Mouse (Mus musculus) MEL (cell line): ENCODE measurements around the gene Iyd. TPM values are rescaled to one million over a fixed set of nuclear protein-coding genes. Genes with fewer than 3 reads are reported as not detected.

ENCODE experiments used
- DNase-seq: peaks from one replicate; pipeline ENCODE4 v3.0.0; 2011; ENCODE audit warnings: low read depth, low spot score
- H3K27ac ChIP-seq: 2 replicates; pipeline ENCODE4 v1.5.1; 2012; ENCODE audit warnings: low read depth, mild to moderate bottlenecking, control low read depth, low read length, moderate library complexity; ENCODE audit not compliant: control insufficient read depth
- H3K27me3 ChIP-seq, 2 experiments: fragments of 150-350 bp in 1 of 2; sonication (generic) in 1 of 2; 2 replicates each; pipeline ENCODE4 v1.6.1; 2012; ENCODE audit warnings: low read length in 2 of 2, mild to moderate bottlenecking in 2 of 2, improper control_type of control experiment in 1 of 2, moderate library complexity in 1 of 2; ENCODE audit not compliant: insufficient read depth in 2 of 2, control insufficient read depth in 1 of 2
- H3K36me3 ChIP-seq, 2 experiments: 2 replicates each; pipeline ENCODE4 v1.6.1; 2012 to 2014; ENCODE audit warnings: low read length in 2 of 2, improper control_type of control experiment in 1 of 2, inconsistent platforms in 1 of 2, mild to moderate bottlenecking in 1 of 2; ENCODE audit not compliant: insufficient read depth in 2 of 2, control insufficient read depth in 1 of 2
- H3K4me1 ChIP-seq, 2 experiments: fragments of 150-350 bp in 1 of 2; sonication (generic) in 1 of 2; 2 replicates each; pipeline ENCODE4 v1.6.1; 2012; ENCODE audit warnings: low read length in 2 of 2, improper control_type of control experiment in 1 of 2, mild to moderate bottlenecking in 1 of 2; ENCODE audit not compliant: insufficient read depth in 2 of 2, control insufficient read depth in 1 of 2
- H3K4me3 ChIP-seq, 2 experiments: fragments of 150-350 bp in 1 of 2; sonication (generic) in 1 of 2; 2 replicates each; pipeline ENCODE4 v1.5.1; 2012; ENCODE audit warnings: low read depth in 2 of 2, low read length in 2 of 2, mild to moderate bottlenecking in 2 of 2, moderate library complexity in 2 of 2, control low read depth in 1 of 2, improper control_type of control experiment in 1 of 2; ENCODE audit not compliant: control insufficient read depth in 1 of 2, insufficient read depth in 1 of 2
- H3K79me2 ChIP-seq: 2 replicates; pipeline ENCODE4 v1.6.1; 2012; ENCODE audit warnings: mild to moderate bottlenecking, low read length, moderate library complexity; ENCODE audit not compliant: control insufficient read depth, poor library complexity, insufficient read depth
- H3K9ac ChIP-seq: 2 replicates; pipeline ENCODE4 v1.6.1; 2012; ENCODE audit warnings: low read depth, mild to moderate bottlenecking, control low read depth, low read length, moderate library complexity; ENCODE audit not compliant: control insufficient read depth, poor library complexity, severe bottlenecking
- H3K9me3 ChIP-seq: fragments of 150-350 bp; sonication (generic); replicated peaks from 2 replicates; pipeline ENCODE4 v1.6.1; 2012; ENCODE audit warnings: mild to moderate bottlenecking, low read length, improper control_type of control experiment, moderate library complexity; ENCODE audit not compliant: insufficient read depth
- CHD2 ChIP-seq: IDR thresholded peaks from 2 replicates; pipeline ENCODE4 v1.6.1; 2011; ENCODE audit warnings: low read length, improper control_type of control experiment
- CTCF ChIP-seq, 3 experiments: IDR thresholded peaks in 2 of 3; conservative IDR thresholded peaks in 1 of 3; 2 replicates each; pipeline ENCODE4 v1.5.1; 2011 to 2012; ENCODE audit warnings: low read length in 3 of 3, low read depth in 2 of 3, mild to moderate bottlenecking in 2 of 3, improper control_type of control experiment in 1 of 3, inconsistent platforms in 1 of 3, mixed read lengths in 1 of 3, moderate library complexity in 1 of 3; ENCODE audit not compliant: control insufficient read depth in 1 of 3, insufficient read depth in 1 of 3, poor library complexity in 1 of 3, severe bottlenecking in 1 of 3
- E2F4 ChIP-seq: IDR thresholded peaks from 2 replicates; pipeline ENCODE4 v1.6.1; 2011; ENCODE audit warnings: low read depth, low read length, improper control_type of control experiment, borderline replicate concordance
- ETS1 ChIP-seq: IDR thresholded peaks from 2 replicates; pipeline ENCODE4 v1.6.1; 2012; ENCODE audit warnings: low read depth, mild to moderate bottlenecking, inconsistent platforms, low read length, improper control_type of control experiment, moderate library complexity
- GATA1 ChIP-seq: IDR thresholded peaks from 2 replicates; pipeline ENCODE4 v1.6.1; 2011; ENCODE audit warnings: low read depth, low read length, improper control_type of control experiment
- MAFK ChIP-seq: IDR thresholded peaks from 2 replicates; pipeline ENCODE4 v1.6.1; 2011; ENCODE audit warnings: low read depth, mild to moderate bottlenecking, low read length, improper control_type of control experiment, borderline replicate concordance
- MAX ChIP-seq: IDR thresholded peaks from 2 replicates; pipeline ENCODE4 v1.6.1; 2011; ENCODE audit warnings: low read length, improper control_type of control experiment
- MAZ ChIP-seq: IDR thresholded peaks from 2 replicates; pipeline ENCODE4 v1.6.1; 2012; ENCODE audit warnings: low read depth, mild to moderate bottlenecking, inconsistent platforms, low read length, improper control_type of control experiment
- MEF2A ChIP-seq: IDR thresholded peaks from 2 replicates; pipeline ENCODE4 v1.6.1; 2014; ENCODE audit warnings: low read depth, mild to moderate bottlenecking, inconsistent platforms, low read length, improper control_type of control experiment; ENCODE audit not compliant: poor library complexity, insufficient replicate concordance, severe bottlenecking; ENCODE audit errors: extremely low read depth
- MXI1 ChIP-seq: IDR thresholded peaks from 2 replicates; pipeline ENCODE4 v1.6.1; 2011; ENCODE audit warnings: mild to moderate bottlenecking, low read depth, low read length, improper control_type of control experiment
- MYB ChIP-seq: IDR thresholded peaks from 2 replicates; pipeline ENCODE4 v1.6.1; 2011; ENCODE audit warnings: mild to moderate bottlenecking, low read depth, low read length, improper control_type of control experiment
- MYC ChIP-seq: IDR thresholded peaks from 2 replicates; pipeline ENCODE4 v1.6.1; 2011; ENCODE audit warnings: low read depth, mild to moderate bottlenecking, low read length, improper control_type of control experiment, moderate library complexity
- NELFE ChIP-seq: IDR thresholded peaks from 2 replicates; pipeline ENCODE4 v1.6.1; 2011; ENCODE audit warnings: low read depth, low read length, improper control_type of control experiment
- NRF1 ChIP-seq: IDR thresholded peaks from 2 replicates; pipeline ENCODE4 v1.6.1; 2014; ENCODE audit warnings: low read depth, mild to moderate bottlenecking, inconsistent platforms, low read length, improper control_type of control experiment, moderate library complexity; ENCODE audit not compliant: poor library complexity, insufficient read depth, severe bottlenecking
- POLR2A ChIP-seq, 2 experiments: IDR thresholded peaks; 2 replicates each; pipeline ENCODE4 v1.6.1; 2011 to 2012; ENCODE audit warnings: low read length in 2 of 2, mild to moderate bottlenecking in 2 of 2, control low read depth in 1 of 2, improper control_type of control experiment in 1 of 2, low read depth in 1 of 2, moderate library complexity in 1 of 2; ENCODE audit not compliant: control insufficient read depth in 1 of 2, insufficient read depth in 1 of 2, poor library complexity in 1 of 2
- POLR2AphosphoS5 ChIP-seq: IDR thresholded peaks from 2 replicates; pipeline ENCODE4 v1.6.1; 2012; ENCODE audit warnings: low read depth, borderline replicate concordance, mild to moderate bottlenecking, inconsistent platforms, low read length, moderate library complexity, mixed read lengths
- RAD21 ChIP-seq: IDR thresholded peaks from 2 replicates; pipeline ENCODE4 v1.6.1; 2011; ENCODE audit warnings: mild to moderate bottlenecking, low read depth, low read length, improper control_type of control experiment
- RCOR1 ChIP-seq: IDR thresholded peaks from 2 replicates; pipeline ENCODE4 v1.6.1; 2012; ENCODE audit warnings: low read depth, mild to moderate bottlenecking, inconsistent platforms, low read length, improper control_type of control experiment
- SIN3A ChIP-seq: IDR thresholded peaks from 2 replicates; pipeline ENCODE4 v1.6.1; 2012; ENCODE audit warnings: low read length, improper control_type of control experiment, inconsistent platforms
- TBP ChIP-seq: IDR thresholded peaks from 2 replicates; pipeline ENCODE4 v1.8.0; 2011; ENCODE audit warnings: low read depth, low read length, improper control_type of control experiment
- TCF12 ChIP-seq: IDR thresholded peaks from 2 replicates; pipeline ENCODE4 v1.6.1; 2014; ENCODE audit warnings: low read depth, mild to moderate bottlenecking, inconsistent platforms, low read length, improper control_type of control experiment, moderate library complexity
- ZC3H11A ChIP-seq: IDR thresholded peaks from 2 replicates; pipeline ENCODE4 v1.6.1; 2012; ENCODE audit warnings: low read depth, mild to moderate bottlenecking, inconsistent platforms, low read length, improper control_type of control experiment
- ZKSCAN1 ChIP-seq: IDR thresholded peaks from 2 replicates; pipeline ENCODE4 v1.6.1; 2012; ENCODE audit warnings: low read depth, mild to moderate bottlenecking, inconsistent platforms, low read length, improper control_type of control experiment, moderate library complexity
- ZMIZ1 ChIP-seq: IDR thresholded peaks from 2 replicates; pipeline ENCODE4 v1.6.1; 2012; ENCODE audit warnings: low read depth, mild to moderate bottlenecking, inconsistent platforms, low read length, improper control_type of control experiment, moderate library complexity
- polyA plus RNA-seq, 2 experiments: library from polyadenylated mRNA; stranded (reverse) in 1 of 2; unstranded in 1 of 2; fragments of >175 nt in 1 of 2; fragments of >200 nt in 1 of 2; gene quantifications; 2 replicates each; pipeline versions ENCODE4 v1.2.1 to v1.2.4; 2012; ENCODE audit warnings: low replicate concordance in 2 of 2, low read depth in 1 of 2; ENCODE audit not compliant: insufficient read length in 2 of 2, insufficient read depth in 1 of 2, missing spikeins in 1 of 2
- total RNA-seq: library from RNA; depleted of rRNA; stranded (reverse); fragments of 300-350 nt; gene quantifications from 2 replicates; pipeline ENCODE4 v1.2.3, GENCODE M21; 2012

Iyd gene
- total and polyA plus RNA-seq, 3 experiments, result not detected

DNA sequence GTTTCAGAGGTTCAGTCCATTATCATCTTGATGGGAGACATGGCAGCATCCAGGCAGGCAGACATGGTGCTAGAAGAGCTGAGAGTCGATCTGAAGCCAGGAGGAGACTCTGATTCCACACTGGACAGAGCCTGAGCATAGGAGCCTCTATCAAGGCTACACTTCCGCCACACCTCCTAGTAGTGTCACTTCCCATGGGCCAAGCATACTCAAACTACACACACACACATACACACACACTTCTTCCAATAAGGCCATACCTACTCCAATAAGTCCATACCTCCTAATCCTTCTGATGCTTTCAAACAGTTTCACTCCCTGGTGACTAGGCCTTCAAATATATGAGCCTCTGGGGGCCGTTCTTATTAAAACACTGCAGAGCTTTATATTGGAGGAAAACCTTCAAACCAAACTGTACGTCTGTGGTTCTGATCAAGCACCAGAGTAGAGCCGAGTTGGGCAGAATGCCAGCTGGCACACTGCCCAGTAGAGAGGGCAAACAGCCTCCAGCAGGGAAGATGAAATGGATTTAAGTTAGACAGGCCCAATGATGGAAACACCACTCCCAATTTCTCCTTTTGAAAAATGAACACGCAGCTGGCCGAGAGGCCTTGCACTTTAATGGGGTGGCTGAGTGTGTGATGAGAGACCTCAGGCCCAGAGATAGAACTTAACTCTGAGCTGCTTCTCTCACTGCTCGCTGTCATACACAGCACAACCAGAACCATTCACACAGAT is 32.4 kb upstream of the Iyd start:
- no peaks in the 10 kb centered on the region for H3K79me2 ChIP-seq
- no peaks in the 10 kb centered on the region for H3K36me3 ChIP-seq
- no peaks in the 10 kb centered on the region for H3K4me1 ChIP-seq
- H3K4me3 ChIP-seq, result no peak overlapping the region
- H3K27me3 ChIP-seq, result no peaks in the 10 kb centered on the region
- TF ChIP-seq ZKSCAN1 (no peak), RAD21 (no peak), TBP (no peak), RCOR1 (no peak), ETS1 (no peak), MAX (no peak), ZC3H11A (no peak)
- DNase-seq, result peak; percentile 49
- no peak overlapping the region for H3K9ac ChIP-seq
- no peak overlapping the region for H3K27ac ChIP-seq
- H3K9me3 ChIP-seq, result no peaks in the 10 kb centered on the region

DNA sequence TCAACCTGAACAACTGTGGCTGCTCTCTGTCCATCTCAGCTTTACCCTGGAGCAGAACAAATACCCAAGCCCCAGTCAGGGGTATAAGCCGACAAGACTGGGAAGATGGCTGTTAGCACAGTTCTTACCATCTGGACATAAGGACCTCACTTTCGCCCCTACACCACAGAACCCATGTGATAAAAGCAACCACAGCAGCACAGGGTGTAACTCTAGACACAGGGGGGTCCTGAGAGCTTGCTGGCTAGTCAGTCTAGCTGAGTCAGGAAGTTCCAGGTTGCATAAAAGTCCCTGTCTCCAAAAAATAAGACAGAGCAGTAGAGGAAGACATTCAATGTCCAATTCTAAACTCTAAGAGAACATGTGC is 31.8 kb upstream of the Iyd start:
- Histone ChIP-seq H3K27ac (no peak overlapping the region), H3K4me3 (no peak overlapping the region), H3K27me3 (no peaks in the 10 kb centered on the region), H3K4me1 (no peaks in the 10 kb centered on the region), H3K79me2 (no peaks in the 10 kb centered on the region), H3K9me3 (no peaks in the 10 kb centered on the region), H3K36me3 (no peaks in the 10 kb centered on the region), H3K9ac (no peak overlapping the region)
- no peak for DNase-seq
- TF ChIP-seq ZMIZ1 (no peak), ETS1 (no peak), GATA1 (no peak), CTCF (IDR thresholded peaks at IDR 0.05 in 2 of 3, conservative IDR thresholded peaks at IDR 0.05 in 1 of 3; ENCODE audit: control insufficient read depth in 1 of 3, insufficient read depth in 1 of 3, low read depth in 2 of 3, low read length in 3 of 3, poor library complexity in 1 of 3, severe bottlenecking in 1 of 3) (no peak), SIN3A (no peak), ZKSCAN1 (no peak), MXI1 (no peak), RAD21 (no peak), NRF1 (no peak), MAZ (no peak)

DNA sequence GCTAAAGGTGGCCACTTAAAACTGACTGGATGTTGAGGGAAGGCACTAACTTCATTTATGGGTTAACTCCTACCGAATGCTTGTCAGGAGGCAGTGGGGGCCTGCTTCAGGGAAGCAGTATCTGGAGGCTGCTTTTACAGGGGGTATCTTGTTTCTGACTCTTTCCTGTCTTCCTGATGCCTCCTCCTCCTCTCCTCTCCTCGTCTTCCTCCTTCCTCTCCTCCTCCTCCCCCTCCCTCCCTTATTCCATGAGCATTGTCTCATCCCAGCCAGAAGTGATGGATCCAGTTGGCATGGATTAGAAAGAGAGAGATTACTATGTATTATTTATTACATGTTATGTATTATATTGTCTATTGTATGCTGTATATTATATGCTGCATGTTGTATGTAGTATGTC is 31.3 kb upstream of the Iyd start:
- H3K27ac ChIP-seq, result no peak overlapping the region
- H3K27me3 ChIP-seq, result no peaks in the 10 kb centered on the region
- TF ChIP-seq CHD2 (no peak), TBP (no peak), NELFE (no peak), POLR2AphosphoS5 (no peak), MYC (no peak), TCF12 (no peak), MXI1 (no peak), MEF2A (no peak), ZMIZ1 (no peak), POLR2A (IDR thresholded peaks at IDR 0.05; ENCODE audit: control insufficient read depth in 1 of 2, insufficient read depth in 1 of 2, low read depth in 1 of 2, low read length in 2 of 2, poor library complexity in 1 of 2) (no peak), MAFK (no peak), MYB (no peak), E2F4 (no peak)
- no peak for DNase-seq
- no peaks in the 10 kb centered on the region for H3K9me3 ChIP-seq
- no peak overlapping the region for H3K4me3 ChIP-seq
- no peak overlapping the region for H3K9ac ChIP-seq
- no peaks in the 10 kb centered on the region for H3K36me3 ChIP-seq
- H3K4me1 ChIP-seq, result no peaks in the 10 kb centered on the region
- no peaks in the 10 kb centered on the region for H3K79me2 ChIP-seq
